Mouse (Mus musculus): ENCODE results near the gene D13Ertd608e. TPM values are rescaled to one million over a fixed set of nuclear protein-coding genes. Genes with fewer than 3 reads are reported as not detected.
"Not testable (repeated sequence)": the region's sequence is repeated elsewhere in the genome, so short reads cannot be mapped to it uniquely, and the experiment has no call there.

Gene D13Ertd608e
- not detected in 2 replicates for total RNA-seq (2017)

- peak; percentile 59 for ATAC-seq (ENCODE audit: extremely low read depth, insufficient number of reproducible peaks, low FRiP score, poor library complexity, severe bottlenecking)
These were observed at the start of gene D13Ertd608e for GRCm38 (mm10) chr13:119835320-119836056. Gene D13Ertd608e (plus strand): TSS chr13:119836006.

- ATAC-seq (ENCODE audit: extremely low read depth, insufficient number of reproducible peaks, low FRiP score, poor library complexity, severe bottlenecking) = no peak
These were observed 45.7 kb upstream of the D13Ertd608e start for GRCm38 (mm10) chr13:119789851-119790717.

GRCm38 (mm10) chr13:119790761-119791579, 44.8 kb upstream of the D13Ertd608e start, which contains the start of gene Zfp131:
Gene Zfp131 (minus strand): TSS chr13:119790889.
- peak; percentile 96 for ATAC-seq (ENCODE audit: extremely low read depth, insufficient number of reproducible peaks, low FRiP score, poor library complexity, severe bottlenecking)

GRCm38 (mm10) chr13:119791580-119792135, 44.1 kb upstream of the D13Ertd608e start:
- no peak for ATAC-seq (ENCODE audit: extremely low read depth, insufficient number of reproducible peaks, low FRiP score, poor library complexity, severe bottlenecking)

- no peak for ATAC-seq (ENCODE audit: extremely low read depth, insufficient number of reproducible peaks, low FRiP score, poor library complexity, severe bottlenecking)
These were observed 42.9 kb upstream of the D13Ertd608e start for GRCm38 (mm10) chr13:119792791-119793404.

GRCm38 (mm10) chr13:119797656-119798055, 38.1 kb upstream of the D13Ertd608e start:
- ATAC-seq (ENCODE audit: extremely low read depth, insufficient number of reproducible peaks, low FRiP score, poor library complexity, severe bottlenecking) = no peak

- no peak for ATAC-seq (ENCODE audit: extremely low read depth, insufficient number of reproducible peaks, low FRiP score, poor library complexity, severe bottlenecking)
These were observed 26.9 kb upstream of the D13Ertd608e start for GRCm38 (mm10) chr13:119808937-119809336.

- no peak for ATAC-seq (ENCODE audit: extremely low read depth, insufficient number of reproducible peaks, low FRiP score, poor library complexity, severe bottlenecking)
These were observed 25.8 kb upstream of the D13Ertd608e start for GRCm38 (mm10) chr13:119810031-119810430.

GRCm38 (mm10) chr13:119816798-119817197, 19.0 kb upstream of the D13Ertd608e start:
- ATAC-seq (ENCODE audit: extremely low read depth, insufficient number of reproducible peaks, low FRiP score, poor library complexity, severe bottlenecking) = no peak

- no peak for ATAC-seq (ENCODE audit: extremely low read depth, insufficient number of reproducible peaks, low FRiP score, poor library complexity, severe bottlenecking)
These were observed 18.1 kb upstream of the D13Ertd608e start for GRCm38 (mm10) chr13:119817579-119818206.

GRCm38 (mm10) chr13:119830116-119830515, 5.7 kb upstream of the D13Ertd608e start, which contains the start of gene AF067063:
Gene AF067063 (minus strand): TSS chr13:119830216.
- ATAC-seq (ENCODE audit: extremely low read depth, insufficient number of reproducible peaks, low FRiP score, poor library complexity, severe bottlenecking) = not testable (repeated sequence)

- not testable (repeated sequence) for ATAC-seq (ENCODE audit: extremely low read depth, insufficient number of reproducible peaks, low FRiP score, poor library complexity, severe bottlenecking)
These were observed 562 bp downstream of the D13Ertd608e start for GRCm38 (mm10) chr13:119836324-119836811.

- ATAC-seq (ENCODE audit: extremely low read depth, insufficient number of reproducible peaks, low FRiP score, poor library complexity, severe bottlenecking) = not testable (repeated sequence)
These were observed 2.0 kb downstream of the D13Ertd608e start for GRCm38 (mm10) chr13:119837719-119838337.

- ATAC-seq (ENCODE audit: extremely low read depth, insufficient number of reproducible peaks, low FRiP score, poor library complexity, severe bottlenecking) = not testable (repeated sequence)
These were observed 4.2 kb downstream of the D13Ertd608e start for GRCm38 (mm10) chr13:119839982-119840381.

- not testable (repeated sequence) for ATAC-seq (ENCODE audit: extremely low read depth, insufficient number of reproducible peaks, low FRiP score, poor library complexity, severe bottlenecking)
These were observed 26.6 kb downstream of the D13Ertd608e start for GRCm38 (mm10) chr13:119862399-119862798.

GRCm38 (mm10) chr13:119864395-119864999, 28.7 kb downstream of the D13Ertd608e start:
- peak; percentile 46; the same call in 1 of the 2 replicates for ATAC-seq (ENCODE audit: extremely low read depth, insufficient number of reproducible peaks, low FRiP score, poor library complexity, severe bottlenecking)

- ATAC-seq (ENCODE audit: extremely low read depth, insufficient number of reproducible peaks, low FRiP score, poor library complexity, severe bottlenecking) = not testable (repeated sequence)
These were observed 51.1 kb downstream of the D13Ertd608e start for GRCm38 (mm10) chr13:119886896-119887295.
